Mouse (Mus musculus) small intestine, adult 2 months (tissue): ENCODE data around the gene Krt14.

ENCODE experiments used
- CTCF ChIP-seq: fragments of 200-500 bp; IDR thresholded peaks from 2 replicates; pipeline ENCODE4 v1.5.1; 2012; ENCODE audit warnings: low read depth, mild to moderate bottlenecking, control low read depth, inconsistent platforms, low read length, moderate library complexity, mixed read lengths; ENCODE audit not compliant: insufficient replicate concordance, insufficient read length; ENCODE audit errors: extremely low read depth
- POLR2A ChIP-seq: fragments of 200-500 bp; IDR thresholded peaks from 2 replicates; pipeline ENCODE4 v1.6.1; 2012; ENCODE audit warnings: low read depth, mild to moderate bottlenecking, control low read depth, inconsistent platforms, low read length, moderate library complexity

GRCm38 (mm10) chr11:100203448-100203847 is 3.9 kb downstream of the Krt14 start:
- TF ChIP-seq CTCF (no peak), POLR2A (no peak)
